Mouse (Mus musculus) liver, embryonic 14.5 days (tissue): ENCODE data around the gene Dab2ip.

Source experiments
- CTCF ChIP-seq: IDR thresholded peaks from 2 replicates; pipeline ENCODE4 v1.5.1; 2016; ENCODE audit warnings: antibody characterized with exemption, low read depth, control low read depth
- EP300 ChIP-seq: IDR thresholded peaks from 2 replicates; pipeline ENCODE4 v1.6.1; 2016; ENCODE audit warnings: antibody characterized with exemption, low read depth

DNA sequence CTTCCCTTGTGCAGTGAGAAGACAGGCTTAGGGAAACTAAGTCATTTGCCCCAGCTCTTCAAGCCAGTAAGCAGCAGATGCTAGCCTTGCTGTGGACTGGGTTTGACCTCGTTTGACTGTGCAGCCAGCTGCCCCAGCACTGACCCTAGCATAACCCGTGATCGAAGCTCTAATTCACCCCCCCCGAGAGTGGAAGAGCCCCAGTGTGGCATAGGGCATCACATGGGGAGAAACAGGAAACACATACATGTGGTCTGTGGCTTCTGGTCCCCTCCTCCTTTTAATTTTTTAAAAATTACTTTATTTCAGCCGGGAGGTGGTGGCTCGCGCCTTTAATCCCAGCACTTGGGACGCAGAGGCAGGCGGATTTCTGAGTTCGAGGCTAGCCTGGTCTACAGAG, 27.3 kb upstream of the Dab2ip start:
- TF ChIP-seq CTCF (no peak), EP300 (no peak)
